Mouse (Mus musculus) embryonic facial prominence, embryonic 14.5 days (tissue): Measurements from ENCODE around the gene Strc. TPM values are rescaled to one million over a fixed set of nuclear protein-coding genes. Genes with fewer than 3 reads are reported as not detected.

Experiments used
- ATAC-seq: fragments of 200-750 bp; cut with Nextera tagmentation; 2 replicates; pipeline ENCODE4 v1.8.0; 2017; ENCODE audit warnings: low read depth, moderate number of reproducible peaks, moderate TSS enrichment
- DNase-seq: peaks from one replicate; pipeline ENCODE4 v3.0.0-alpha.2; 2015; ENCODE audit warnings: low spot score
- H3K27ac ChIP-seq: fragments of 300-500 bp; sonication (generic); replicated peaks from 2 replicates; pipeline ENCODE4 v1.5.1; 2014; ENCODE audit warnings: low read depth, mild to moderate bottlenecking, low read length, moderate library complexity
- H3K27me3 ChIP-seq: fragments of 300-500 bp; sonication (generic); replicated peaks from 2 replicates; pipeline ENCODE4 v1.6.1; 2014; ENCODE audit warnings: low read length; ENCODE audit not compliant: control insufficient read depth, insufficient read depth
- H3K36me3 ChIP-seq: fragments of 300-500 bp; sonication (generic); 2 replicates; pipeline ENCODE4 v1.6.1; 2014; ENCODE audit warnings: low read length, mixed read lengths; ENCODE audit not compliant: control insufficient read depth, insufficient read depth
- H3K4me1 ChIP-seq: fragments of 300-500 bp; sonication (generic); 2 replicates; pipeline ENCODE4 v1.6.1; 2014; ENCODE audit warnings: antibody characterized with exemption, low read length; ENCODE audit not compliant: control insufficient read depth, insufficient read depth
- H3K4me2 ChIP-seq: fragments of 300-500 bp; sonication (generic); 2 replicates; pipeline ENCODE4 v1.6.1; 2014; ENCODE audit warnings: low read depth, mild to moderate bottlenecking, low read length, moderate library complexity, mixed read lengths
- H3K4me3 ChIP-seq: fragments of 300-500 bp; sonication (generic); 2 replicates; pipeline ENCODE4 v1.5.1; 2014; ENCODE audit warnings: low read depth, mild to moderate bottlenecking, low read length
- H3K9ac ChIP-seq: fragments of 300-500 bp; sonication (generic); 2 replicates; pipeline ENCODE4 v1.6.1; 2014; ENCODE audit warnings: low read depth, mild to moderate bottlenecking, low read length, moderate library complexity, mixed read lengths
- H3K9me3 ChIP-seq: fragments of 300-500 bp; sonication (generic); 2 replicates; pipeline ENCODE4 v1.6.1; 2016; ENCODE audit warnings: low read length; ENCODE audit not compliant: control insufficient read depth
- WGBS: fragments of 180-500 bp; shearing (Covaris S2); extraction: QIAGEN DNeasy Blood & Tissue Kit; methylation state at CpG from one replicate; pipeline ENCODE4 v1.1.7; 2014; 5-methylcytosine and 5-hydroxymethylcytosine counted together
- polyA plus RNA-seq: library from polyadenylated mRNA; unstranded; fragments of >200 nt; fragmentation: Nextera tagmentation; extraction: Ambion mirVana; gene quantifications from 2 replicates; pipeline ENCODE4 v1.2.1, GENCODE M21; 2014

Gene Strc
- polyA plus RNA-seq, 1 experiment from 2014 or later: 0.04 TPM

DNA sequence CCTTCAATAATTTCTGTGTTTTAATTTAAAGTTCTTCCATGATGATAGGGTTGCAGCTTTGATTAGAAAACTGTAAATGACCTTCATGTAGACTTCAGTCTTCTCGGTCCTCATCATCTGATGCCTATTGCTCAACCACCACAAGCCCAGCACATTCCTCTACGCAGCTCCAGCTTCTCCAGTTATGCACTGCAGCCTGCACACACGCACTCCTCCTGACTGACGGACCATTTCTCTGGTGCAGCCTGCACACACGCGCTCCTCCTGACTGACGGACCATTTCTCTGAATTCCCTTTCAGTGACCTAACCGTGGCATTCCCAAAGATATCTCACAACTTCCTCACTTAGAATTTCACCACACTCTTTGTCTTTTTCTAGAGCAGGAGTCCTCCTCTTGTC lies 33.8 kb downstream of the Strc start:
- Histone ChIP-seq H3K4me3 (no peak overlapping the region), H3K4me1 (peaks cover 5% of the 10 kb centered on the region), H3K4me2 (no peak overlapping the region), H3K27me3 (no peaks in the 10 kb centered on the region), H3K27ac (no peak overlapping the region), H3K9me3 (no peaks in the 10 kb centered on the region), H3K36me3 (peaks cover 6% of the 10 kb centered on the region; the same call in 1 of the 2 replicates), H3K9ac (no peak overlapping the region)
- WGBS: 64% methylated on average over 8 of the region's 8 CpGs
- ATAC-seq: no peak
- DNase-seq: no peak

DNA sequence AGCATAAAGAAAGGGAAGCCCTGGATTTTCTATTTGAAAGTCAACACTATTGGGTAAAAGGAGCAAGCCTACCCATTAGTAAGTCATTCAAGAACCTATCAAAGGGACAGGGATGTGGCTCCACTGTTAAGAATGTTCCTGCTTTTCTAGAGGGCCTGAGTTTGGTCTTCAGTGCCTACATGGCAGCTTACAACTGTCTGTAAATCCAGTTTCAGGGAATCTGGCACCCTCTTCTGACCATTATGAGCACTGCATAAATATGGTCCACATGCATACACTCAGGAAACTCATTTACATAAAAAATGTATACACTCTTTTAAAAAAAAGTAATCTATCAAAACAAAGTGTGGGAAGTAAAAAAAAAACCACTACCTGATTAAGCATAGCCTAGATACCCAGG lies 47.9 kb downstream of the Strc start:
- H3K27me3 ChIP-seq: no peaks in the 10 kb centered on the region
- DNase-seq (no peak), ATAC-seq (no peak)
- H3K9ac ChIP-seq: no peak overlapping the region
- H3K36me3 ChIP-seq: no peaks in the 10 kb centered on the region
- no peak overlapping the region for H3K27ac ChIP-seq
- H3K4me1 ChIP-seq: no peaks in the 10 kb centered on the region
- H3K4me2 ChIP-seq: no peak overlapping the region
- no peaks in the 10 kb centered on the region for H3K9me3 ChIP-seq
- no peak overlapping the region for H3K4me3 ChIP-seq

DNA sequence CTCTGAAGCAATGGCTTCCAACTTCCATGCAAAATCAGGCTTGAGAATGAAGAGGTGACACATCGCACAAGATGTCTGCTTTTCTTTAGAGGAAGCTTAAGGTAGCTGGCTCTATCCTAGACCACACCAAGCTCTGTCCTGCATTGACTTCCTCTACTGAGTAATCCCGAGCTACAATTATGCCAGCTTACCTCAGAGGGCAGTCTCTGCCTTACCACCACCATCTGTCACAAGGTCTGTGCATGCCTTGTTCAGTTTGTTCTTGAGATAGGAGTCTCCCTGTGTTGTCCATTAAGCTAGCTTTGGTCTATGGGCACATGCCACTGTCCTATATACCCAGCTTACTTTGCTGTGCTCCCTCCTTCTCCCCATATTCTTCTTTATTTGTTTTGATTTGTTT lies 57.5 kb downstream of the Strc start:
- Histone ChIP-seq H3K4me1 (no peaks in the 10 kb centered on the region), H3K36me3 (no peaks in the 10 kb centered on the region), H3K27ac (no peak overlapping the region), H3K4me3 (no peak overlapping the region), H3K9me3 (no peaks in the 10 kb centered on the region), H3K27me3 (no peaks in the 10 kb centered on the region), H3K9ac (no peak overlapping the region), H3K4me2 (no peak overlapping the region)
- 89% methylated on average over 2 of the region's 2 CpGs for WGBS
- ATAC-seq (no peak), DNase-seq (no peak)

DNA sequence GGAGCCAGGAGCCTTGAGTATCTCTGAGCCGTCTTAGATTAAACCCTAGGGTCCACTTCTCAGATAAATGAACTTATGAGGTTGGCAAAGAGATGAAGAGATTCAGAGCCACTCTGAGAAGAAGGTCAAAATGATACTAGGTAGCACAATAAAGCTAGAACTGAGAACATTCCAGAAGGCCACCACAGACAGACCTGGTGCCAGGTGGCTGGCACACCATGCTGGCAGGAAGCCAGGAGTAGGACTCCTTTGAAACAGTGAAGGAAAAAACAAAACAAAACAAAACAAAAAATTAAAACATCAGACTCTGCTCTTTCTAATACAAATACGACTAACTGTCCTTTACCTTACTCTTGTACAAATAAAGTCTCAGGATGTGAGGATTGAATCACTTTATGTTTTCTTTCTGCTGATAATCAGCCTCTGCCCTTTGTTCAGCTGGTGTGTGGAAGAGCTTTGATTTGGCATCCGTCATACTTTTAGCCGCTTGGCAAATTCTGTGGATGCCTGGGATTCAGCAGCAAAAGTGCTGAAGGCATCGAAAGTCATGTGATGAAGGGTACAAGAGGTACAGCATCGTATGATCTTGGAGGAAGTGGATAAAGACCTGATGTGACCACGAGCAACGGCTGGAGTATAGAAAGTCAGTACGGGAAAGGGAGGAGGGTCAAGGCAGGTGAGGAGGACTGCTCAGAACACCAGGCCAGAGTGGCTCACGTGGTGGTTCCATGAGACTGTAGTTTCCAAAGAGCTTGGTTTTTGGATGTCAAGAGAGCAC lies 63.1 kb downstream of the Strc start:
- Histone ChIP-seq H3K27me3 (no peaks in the 10 kb centered on the region), H3K9me3 (no peaks in the 10 kb centered on the region), H3K4me3 (no peak overlapping the region), H3K4me1 (no peaks in the 10 kb centered on the region), H3K4me2 (no peak overlapping the region), H3K27ac (no peak overlapping the region), H3K9ac (no peak overlapping the region), H3K36me3 (peaks cover 12% of the 10 kb centered on the region; the same call in 1 of the 2 replicates)
- ATAC-seq (no peak), DNase-seq (no peak)
- 85% methylated on average over 10 of the region's 10 CpGs for WGBS

DNA sequence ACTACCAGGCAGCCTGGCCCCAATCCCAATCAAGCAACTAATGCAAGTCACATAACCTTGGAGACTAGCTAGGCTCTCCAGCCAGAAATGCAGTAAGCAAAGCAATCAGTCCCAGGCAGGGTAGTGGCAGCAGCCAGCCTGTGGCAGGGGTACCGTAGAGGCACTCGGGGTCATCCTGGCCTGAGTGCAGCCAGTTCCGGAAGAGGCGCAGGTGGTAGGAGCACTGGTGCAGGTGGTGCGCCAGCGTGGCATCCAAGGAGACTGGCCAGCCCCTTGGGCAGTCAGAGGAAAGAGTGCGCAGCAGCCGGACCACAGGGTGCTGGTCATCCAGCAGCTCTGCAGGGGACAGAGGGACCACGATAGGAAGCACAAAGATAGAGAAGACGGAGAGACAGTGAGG lies 63.9 kb downstream of the Strc start:
- no peaks in the 10 kb centered on the region for H3K9me3 ChIP-seq
- H3K27me3 ChIP-seq: no peaks in the 10 kb centered on the region
- no peak overlapping the region for H3K27ac ChIP-seq
- ATAC-seq (no peak), DNase-seq (no peak)
- 88% methylated on average over 10 of the region's 10 CpGs for WGBS
- H3K4me3 ChIP-seq: no peak overlapping the region
- no peaks in the 10 kb centered on the region for H3K4me1 ChIP-seq
- no peak overlapping the region for H3K9ac ChIP-seq
- peaks cover 12% of the 10 kb centered on the region; the same call in 1 of the 2 replicates for H3K36me3 ChIP-seq
- H3K4me2 ChIP-seq: no peak overlapping the region

DNA sequence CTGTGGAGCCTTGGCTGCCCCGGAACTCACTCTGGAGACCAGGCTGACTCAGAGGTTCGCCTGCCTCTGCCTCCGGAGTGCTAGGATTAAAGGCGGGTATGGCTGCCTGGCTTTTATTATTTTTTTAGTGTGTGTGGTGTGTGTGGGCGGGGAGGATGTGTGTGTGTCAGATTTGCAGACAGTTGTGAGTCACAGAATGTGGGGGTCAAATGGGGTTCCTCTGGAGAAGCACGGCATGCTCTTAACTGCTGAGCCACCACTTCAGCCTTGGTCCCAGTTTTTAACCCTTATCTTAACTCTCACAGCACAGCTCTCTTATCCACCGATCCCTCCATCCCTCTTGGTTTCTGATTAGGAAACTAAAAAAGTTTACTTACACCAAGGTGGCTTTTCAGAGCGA lies 70.7 kb downstream of the Strc start:
- H3K9me3 ChIP-seq: no peaks in the 10 kb centered on the region
- no peak overlapping the region for H3K27ac ChIP-seq
- H3K36me3 ChIP-seq: peaks cover 8% of the 10 kb centered on the region; the same call in 1 of the 2 replicates
- no peak for DNase-seq
- H3K4me2 ChIP-seq: no peak overlapping the region
- ATAC-seq: no peak
- H3K4me3 ChIP-seq: no peak overlapping the region
- no peaks in the 10 kb centered on the region for H3K4me1 ChIP-seq
- no peaks in the 10 kb centered on the region for H3K27me3 ChIP-seq
- 73% methylated on average over 8 of the region's 8 CpGs for WGBS
- H3K9ac ChIP-seq: no peak overlapping the region

Other genes with a start within 250 kb of the Strc start
- 20.3 and 20.4 TPM in 2 replicates for gene Adal, start 246.7 kb downstream of the Strc start, polyA plus RNA-seq
- 14.9 and 16.9 TPM in 2 replicates for gene Lcmt2, start 246.5 kb downstream of the Strc start, polyA plus RNA-seq
- gene Tubgcp4, start 216.5 kb downstream of the Strc start, polyA plus RNA-seq: 39.5 and 41.6 TPM in 2 replicates
- 7.3 and 7.4 TPM in 2 replicates for gene Zscan29, start 216.0 kb downstream of the Strc start, polyA plus RNA-seq
- gene Trp53bp1, start 115.8 kb downstream of the Strc start, polyA plus RNA-seq: 50.3 and 60.5 TPM in 2 replicates
- gene Map1a, start 97.6 kb downstream of the Strc start, polyA plus RNA-seq: 10.9 and 15.8 TPM in 2 replicates
- 7.6 and 9.8 TPM in 2 replicates for gene Ppip5k1, start 31.8 kb downstream of the Strc start, polyA plus RNA-seq
- 21.7 and 31.2 TPM in 2 replicates for gene Ckmt1, start 29.5 kb downstream of the Strc start, polyA plus RNA-seq
- gene Pdia3, start 26.6 kb upstream of the Strc start, polyA plus RNA-seq: 572 and 576 TPM in 2 replicates
- gene Catsper2, start 26.6 kb upstream of the Strc start, polyA plus RNA-seq: 1.7 and 2.1 TPM in 2 replicates
- 19.6 and 19.7 TPM in 2 replicates for gene Ell3, start 57.1 kb upstream of the Strc start, polyA plus RNA-seq
- 639 and 673 TPM in 2 replicates for gene Serf2, start 62.0 kb upstream of the Strc start, polyA plus RNA-seq
- 92.5 and 92.9 TPM in 2 replicates for gene Hypk, start 66.1 kb upstream of the Strc start, polyA plus RNA-seq
- 0.24 and 0.32 TPM in 2 replicates for gene Serinc4, start 69.6 kb upstream of the Strc start, polyA plus RNA-seq
- 52.4 and 56.7 TPM in 2 replicates for gene Mfap1b, start 86.9 kb upstream of the Strc start, polyA plus RNA-seq
- gene Mfap1a, start 119.5 kb upstream of the Strc start, polyA plus RNA-seq: 21.9 and 23.3 TPM in 2 replicates
- gene Wdr76, start 119.6 kb upstream of the Strc start, polyA plus RNA-seq: 5.3 and 5.6 TPM in 2 replicates